Mouse (Mus musculus): Measurements from ENCODE around the gene Ttc33.

The Ttc33 gene

GRCm38 (mm10) chr15:5185366-5186292 lies at the start of gene Ttc33:
TSS of gene Ttc33 (plus strand) at chr15:5185525.
- peak; percentile 58 for DNase-seq (ENCODE audit: low spot score)

DNA sequence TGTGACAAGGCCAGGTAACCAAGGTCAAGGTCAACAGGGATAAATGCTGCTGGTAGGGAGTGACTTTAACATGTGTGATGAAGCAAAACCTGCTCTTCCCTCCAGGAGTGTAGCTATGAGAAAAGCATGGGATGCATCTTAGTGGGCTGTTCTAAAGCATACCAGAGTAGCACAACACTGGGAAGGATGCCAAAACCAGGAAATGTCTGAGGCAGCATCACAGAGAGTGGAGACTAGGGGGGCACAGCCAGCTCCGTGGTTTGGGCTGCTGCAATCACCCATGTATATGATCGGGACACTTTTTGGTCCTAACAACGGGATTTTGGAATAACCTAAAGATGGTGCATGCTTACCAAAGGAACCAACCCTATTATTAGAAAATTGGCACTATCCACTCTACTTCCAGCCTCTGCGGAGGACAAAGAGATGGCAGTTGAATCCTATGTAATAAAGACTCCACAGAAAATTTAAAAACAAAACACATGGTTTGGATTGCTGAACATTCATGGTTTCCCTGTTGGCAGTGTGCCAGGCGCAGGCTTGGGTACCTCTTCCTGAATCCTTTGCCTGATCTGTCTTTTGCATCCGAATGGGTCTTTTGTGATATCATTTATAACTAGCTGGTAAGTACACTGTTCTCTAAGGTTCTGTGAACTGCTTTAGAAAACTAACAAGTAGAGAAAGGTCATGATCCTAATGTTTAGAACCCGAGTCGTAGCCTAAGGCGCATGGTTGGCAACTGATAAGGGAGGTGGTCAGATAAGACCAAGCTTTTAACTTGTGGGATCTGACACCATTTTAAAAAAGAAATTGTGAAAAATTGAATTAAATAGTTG lies 47.1 kb upstream of the Ttc33 start:
- no peak for DNase-seq (ENCODE audit: low spot score)

DNA sequence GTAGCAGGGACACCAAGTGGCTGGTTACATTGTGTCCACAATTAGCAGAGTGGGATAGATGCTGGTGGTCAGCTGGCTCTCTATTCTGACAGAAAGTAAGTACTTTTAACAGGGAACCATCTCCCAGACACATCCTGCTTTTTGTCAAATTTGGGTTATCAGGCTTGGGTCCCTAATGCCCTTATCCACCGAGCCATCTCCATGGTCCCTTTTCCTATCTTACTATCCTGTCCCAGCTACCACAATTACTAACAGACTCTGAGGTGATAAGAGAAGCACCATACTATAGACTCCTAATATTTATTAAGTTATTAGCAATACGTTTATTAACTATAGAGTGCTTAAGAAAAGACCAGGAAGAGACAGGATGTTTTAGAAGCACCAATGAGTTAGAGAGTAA lies 46.0 kb upstream of the Ttc33 start:
- no peak for DNase-seq (ENCODE audit: low spot score)

- no peak for DNase-seq (ENCODE audit: low spot score)
These were observed 45.5 kb upstream of the Ttc33 start for GRCm38 (mm10) chr15:5139863-5140262.

GRCm38 (mm10) chr15:5140357-5140756 lies 45.0 kb upstream of the Ttc33 start:
- no peak for DNase-seq (ENCODE audit: low spot score)

DNA sequence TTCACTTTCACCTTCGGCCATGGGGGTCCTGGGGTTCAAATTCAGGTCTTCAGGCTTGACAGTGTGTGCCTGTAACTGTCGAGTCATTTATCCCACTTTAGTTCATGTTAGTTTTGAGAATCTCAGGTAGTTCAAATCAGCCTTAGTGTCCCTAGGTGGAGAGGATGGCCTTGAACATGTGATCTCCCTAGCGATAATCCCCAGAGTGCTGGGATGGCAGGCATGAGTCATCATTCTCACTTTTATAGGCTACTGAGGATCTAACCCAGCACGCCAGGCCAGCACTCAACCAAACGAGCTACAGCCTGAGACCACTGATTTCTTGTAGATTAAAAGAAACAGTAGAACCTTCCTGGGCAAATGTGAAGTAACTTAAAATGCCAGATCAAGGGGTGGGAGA lies 43.3 kb upstream of the Ttc33 start:
- DNase-seq (ENCODE audit: low spot score) = no peak

DNA sequence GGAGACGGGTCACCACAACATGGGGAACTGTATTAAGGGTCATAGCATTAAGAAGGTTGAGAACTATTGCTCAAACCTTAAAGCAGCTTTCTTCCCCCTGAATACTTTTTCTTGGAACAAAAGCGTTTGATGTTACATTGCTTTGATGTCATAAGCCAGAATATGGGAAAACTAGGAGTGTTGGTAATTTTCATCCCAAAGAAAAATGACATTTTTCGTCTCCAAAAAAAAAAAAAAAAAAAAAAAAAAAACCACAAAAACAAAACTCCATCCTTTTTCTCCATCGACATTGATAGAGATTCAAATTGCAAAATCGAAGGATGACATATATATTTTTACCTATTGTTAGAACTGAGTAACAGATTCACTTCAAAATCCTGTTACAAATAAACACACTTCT lies 42.6 kb upstream of the Ttc33 start:
- DNase-seq (ENCODE audit: low spot score) = no peak

DNA sequence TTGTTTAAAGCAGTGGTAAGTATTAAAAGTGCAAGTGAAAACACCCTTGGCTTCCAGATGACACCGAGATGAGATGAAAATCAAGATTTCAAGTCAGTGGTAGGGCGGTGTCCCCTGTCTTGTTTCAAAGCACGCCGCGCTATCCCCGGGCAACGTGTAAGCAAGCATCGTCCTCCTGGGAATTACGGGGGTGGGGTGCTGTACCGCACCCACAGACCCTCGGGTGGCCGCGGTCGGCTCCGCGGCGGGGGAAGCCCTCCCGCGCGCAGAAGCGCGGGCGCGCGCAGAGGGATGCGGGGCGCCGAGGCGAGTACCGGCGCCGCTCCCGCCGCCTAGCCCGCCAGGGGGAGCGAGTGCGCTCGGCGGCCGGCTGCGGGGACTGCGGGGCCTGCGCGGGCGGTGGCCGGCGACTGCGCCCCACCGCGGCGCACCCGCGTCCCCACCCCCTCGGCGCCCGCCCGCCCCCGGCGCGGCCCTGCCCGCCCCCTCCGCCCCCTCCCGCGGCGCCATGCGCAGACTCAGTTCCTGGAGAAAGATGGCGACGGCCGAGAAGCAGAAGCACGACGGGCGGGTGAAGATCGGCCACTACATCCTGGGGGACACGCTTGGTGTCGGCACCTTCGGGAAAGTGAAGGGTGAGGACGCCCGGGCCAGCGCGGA lies 41.8 kb upstream of the Ttc33 start, which contains the start of gene Prkaa1:
TSS of gene Prkaa1 (plus strand) at position 501 of the 660 bp plus-strand sequence.
- DNase-seq (ENCODE audit: low spot score) = peak; percentile 69

DNA sequence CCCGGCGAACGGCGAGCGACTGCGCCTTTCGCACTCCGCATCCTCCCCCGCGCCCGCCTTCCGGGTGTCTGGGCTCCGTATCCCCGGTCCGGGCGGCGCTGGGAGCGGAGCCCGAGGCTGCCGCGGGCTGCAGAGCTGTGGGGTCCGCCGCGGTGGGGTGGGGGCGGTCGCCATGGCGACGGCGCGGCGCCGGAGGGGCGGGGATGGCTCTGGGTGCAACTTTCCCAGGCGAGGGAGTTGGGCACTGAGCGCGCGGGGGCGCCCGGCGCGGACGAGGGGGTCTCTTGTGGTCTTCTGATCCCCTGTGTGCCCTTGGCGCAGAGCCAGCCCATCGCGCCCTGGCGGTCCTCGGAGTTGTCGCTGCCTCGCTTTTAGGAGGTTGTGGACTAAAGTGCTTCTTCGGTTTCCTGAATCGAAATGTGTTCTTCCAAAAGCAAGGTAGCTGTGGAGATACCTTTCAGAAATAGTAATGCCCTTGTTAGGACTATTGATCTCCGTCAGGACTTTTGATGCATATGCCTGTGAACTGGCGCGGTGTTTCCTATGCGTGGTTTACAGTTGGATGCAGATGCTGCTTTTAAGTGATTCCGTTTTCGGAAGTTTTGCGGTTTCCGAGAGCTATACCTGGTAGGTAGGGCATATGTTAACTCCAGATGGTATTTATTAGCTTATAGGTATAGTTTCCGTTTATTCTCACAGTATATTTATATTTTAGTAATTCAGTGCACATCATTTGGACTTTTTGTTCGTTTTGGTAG lies 41.1 kb upstream of the Ttc33 start:
- DNase-seq (ENCODE audit: low spot score) = peak; percentile 67

- no peak for DNase-seq (ENCODE audit: low spot score)
These were observed 40.0 kb upstream of the Ttc33 start for GRCm38 (mm10) chr15:5145196-5145945.

DNA sequence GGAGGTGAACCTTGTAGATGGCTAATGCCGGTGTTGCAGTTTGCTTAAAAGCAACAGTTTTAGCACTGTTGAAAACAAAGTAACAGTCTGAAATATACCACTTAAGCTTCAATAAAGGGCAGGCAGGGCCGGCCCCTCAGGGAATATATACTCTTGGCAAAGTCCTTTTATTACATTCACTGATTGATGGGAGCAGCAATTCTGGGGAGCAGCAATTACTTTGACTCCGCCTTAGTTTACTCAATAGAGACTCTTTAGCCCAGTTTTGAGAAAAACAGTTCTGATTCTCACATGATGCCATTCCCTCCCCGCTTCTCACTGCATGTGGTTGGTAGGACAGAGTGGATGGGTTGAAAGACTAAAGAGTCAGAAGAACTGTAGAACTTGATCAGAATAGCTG lies 36.1 kb upstream of the Ttc33 start:
- DNase-seq (ENCODE audit: low spot score) = no peak

GRCm38 (mm10) chr15:5152171-5152570 lies 33.2 kb upstream of the Ttc33 start:
- DNase-seq (ENCODE audit: low spot score) = no peak

GRCm38 (mm10) chr15:5154621-5155020 lies 30.7 kb upstream of the Ttc33 start:
- no peak for DNase-seq (ENCODE audit: low spot score)

DNA sequence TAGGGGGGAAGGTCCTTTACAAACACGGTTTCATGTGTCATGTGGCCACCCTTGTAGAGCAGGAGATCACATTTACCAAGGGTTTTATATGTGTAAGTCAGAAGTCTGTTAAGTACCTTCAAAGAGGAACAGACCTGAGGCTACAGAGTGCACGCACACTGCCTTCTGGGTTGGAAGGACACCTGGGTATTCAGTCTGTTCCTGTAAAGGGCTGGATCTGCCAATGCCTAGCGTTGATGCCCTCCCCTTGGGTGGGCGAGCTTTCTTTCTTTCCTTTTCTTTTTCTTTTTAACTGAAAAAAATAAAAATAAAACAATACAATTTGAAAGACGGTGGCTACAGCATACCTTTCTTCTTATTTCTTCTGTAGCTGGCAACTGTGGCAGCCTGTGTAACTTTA lies 30.2 kb upstream of the Ttc33 start:
- DNase-seq (ENCODE audit: low spot score) = no peak

GRCm38 (mm10) chr15:5156355-5156754 lies 29.0 kb upstream of the Ttc33 start:
- DNase-seq (ENCODE audit: low spot score) = no peak

GRCm38 (mm10) chr15:5157386-5157785 lies 27.9 kb upstream of the Ttc33 start:
- DNase-seq (ENCODE audit: low spot score) = no peak

- no peak for DNase-seq (ENCODE audit: low spot score)
These were observed 26.5 kb upstream of the Ttc33 start for GRCm38 (mm10) chr15:5158827-5159226.

- DNase-seq (ENCODE audit: low spot score) = no peak
These were observed 20.1 kb upstream of the Ttc33 start for GRCm38 (mm10) chr15:5165121-5165773.

DNA sequence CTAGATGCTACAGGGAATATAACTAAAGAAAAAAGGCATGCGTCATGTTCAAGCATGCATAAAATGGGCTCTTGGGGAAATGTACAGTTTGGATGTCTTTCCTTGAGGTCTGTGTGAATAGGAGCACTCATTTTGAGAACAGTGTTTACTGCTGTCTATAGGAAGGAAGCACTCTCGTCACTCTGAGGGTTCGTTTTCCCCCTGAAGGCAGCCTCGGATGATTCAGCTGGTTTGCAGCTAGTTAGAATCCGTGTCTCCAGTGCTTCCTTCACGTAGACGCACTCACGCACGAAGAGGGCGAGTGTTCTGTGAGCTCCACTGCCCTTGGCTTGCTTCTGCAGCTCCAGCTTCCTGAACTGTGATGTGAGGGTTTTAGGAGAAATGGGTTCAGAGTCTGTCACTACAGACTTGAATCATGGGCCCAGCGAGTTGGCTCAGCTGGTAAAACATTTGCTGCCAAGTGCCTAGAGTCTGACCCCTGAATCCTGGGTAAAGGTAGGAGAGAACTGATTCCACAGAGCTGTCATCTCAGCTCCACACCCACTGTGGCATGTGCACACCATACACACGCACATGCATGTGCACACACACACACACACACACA lies 12.0 kb upstream of the Ttc33 start:
- DNase-seq (ENCODE audit: low spot score) = no peak
